Mouse (Mus musculus): ENCODE data around the gene Pdcd7.

DNA sequence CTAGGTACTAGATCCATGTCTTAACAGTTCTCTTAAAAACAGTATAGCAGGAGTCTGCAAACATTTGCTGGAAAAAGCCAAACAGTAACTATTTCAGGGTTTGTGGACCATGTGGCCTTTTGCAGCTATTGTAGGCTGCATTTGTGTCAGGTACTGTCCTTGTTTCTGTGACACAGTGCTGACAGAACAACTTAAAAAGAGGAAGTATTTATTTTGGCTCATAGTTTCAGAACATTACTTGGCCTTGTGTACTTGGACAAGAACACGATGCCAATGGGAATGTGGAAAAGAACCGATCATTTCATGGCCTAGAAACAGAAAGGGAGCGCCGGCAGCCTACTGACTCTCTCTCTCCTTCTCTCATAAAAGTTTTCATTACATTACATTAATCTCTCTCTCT, 42.3 kb upstream of the Pdcd7 start:
- TF ChIP-seq CTCF (IDR thresholded peaks at IDR 0.05; ENCODE audit: low read depth, low read length) (no peak), POLR2A (IDR thresholded peaks at IDR 0.05; ENCODE audit: insufficient read depth, low read length) (no peak)

Measured in ES-Bruce4 (cell line).